In the genomic region with DNA sequence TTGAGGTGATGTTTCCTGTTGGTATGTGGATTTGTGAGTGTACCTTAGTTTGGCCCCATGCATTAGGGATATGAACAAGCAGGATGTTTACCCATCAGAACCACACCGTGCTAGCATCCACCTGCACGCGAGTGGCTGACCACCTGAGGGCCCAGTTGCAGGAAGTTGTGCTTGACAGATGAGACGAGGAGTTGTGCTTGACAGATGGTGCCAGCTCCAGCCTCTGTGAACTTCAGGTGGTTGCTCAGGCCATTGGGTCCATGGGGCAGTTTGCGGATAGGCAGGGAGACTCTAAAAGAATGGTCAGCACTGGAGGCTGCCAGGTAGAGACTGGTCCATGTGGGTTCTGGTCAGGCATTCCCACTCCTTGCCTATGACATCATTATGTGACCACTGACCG, we compare ENCODE assay signal across 17 mouse cellular contexts. TPM values are rescaled to one million over a fixed set of nuclear protein-coding genes. Genes with fewer than 3 reads are reported as not detected.
DNase-seq lines count a peak whose midpoint lies in the region; ATAC-seq and TF ChIP-seq lines count a peak whose summit lies in the region.
"Had no signal": no experiment of that assay in that cellular context is flagged by ENCODE, and none has a peak within 500 bp of the region (broad histone marks: within the 10 kb centered on the region; RNA-seq: fewer than 3 reads in every experiment).

No protein-coding gene starts in this region.

- H3K9me3 ChIP-seq in limb, embryonic 12.5 days = no peaks in the 10 kb centered on the region
- H3K9me3 ChIP-seq: embryonic facial prominence, embryonic 15.5 days; G1E; liver, embryonic 12.5 days; midbrain, embryonic 10.5 days had no signal

- peak; percentile 58 for TF ChIP-seq CTCF in heart, adult 2 months (IDR thresholded peaks at IDR 0.05)
- peak; percentile 34 for TF ChIP-seq CTCF in left cerebral cortex, adult 2 months (IDR thresholded peaks at IDR 0.05)

- DNase-seq in heart, adult 2 months = no peak
- DNase-seq in heart, postnatal 14 days = no peak
- DNase-seq in left cerebral cortex, adult 2 months (ENCODE audit: extremely low spot score in 1 of 2, low spot score in 2 of 2) = no peak
- DNase-seq in left cerebral cortex, postnatal 4 days = no peak
- peak; percentile 19 for DNase-seq in NIH3T3 (ENCODE audit: low read depth)
- DNase-seq: cerebellum, postnatal 36 days; gastrocnemius, postnatal 25 days; kidney, adult 2 months; kidney, postnatal 14 days had no signal

- no peak overlapping the region for H3K4me3 ChIP-seq in heart, adult 2 months
- no peak overlapping the region for H3K4me3 ChIP-seq in left cerebral cortex, adult 2 months
- no peak overlapping the region for H3K4me3 ChIP-seq in limb, embryonic 12.5 days (replicated peaks)
- H3K4me3 ChIP-seq: embryonic facial prominence, embryonic 15.5 days; liver, embryonic 12.5 days; midbrain, embryonic 10.5 days had no signal

- H3K27me3 ChIP-seq in heart, adult 2 months (ENCODE audit: control insufficient read depth, insufficient read depth, low read length) = no peaks in the 10 kb centered on the region
- H3K27me3 ChIP-seq in limb, embryonic 12.5 days = no peaks in the 10 kb centered on the region
- H3K27me3 ChIP-seq: embryonic facial prominence, embryonic 15.5 days; liver, embryonic 12.5 days had no signal

- WGBS in heart, adult 2 months = 78% methylated on average over 6 of the region's 6 CpGs
- WGBS in limb, embryonic 12.5 days = 77% methylated on average over 6 of the region's 6 CpGs

- H3K27ac ChIP-seq in heart, adult 2 months = no peak overlapping the region
- no peak overlapping the region for H3K27ac ChIP-seq in left cerebral cortex, adult 2 months
- H3K27ac ChIP-seq in limb, embryonic 12.5 days = peak overlapping the region; percentile 14; the same call in 1 of the 2 replicates
- H3K27ac ChIP-seq: embryonic facial prominence, embryonic 15.5 days; hindbrain, embryonic 14.5 days; liver, embryonic 12.5 days had no signal

- H3K79me2 ChIP-seq in heart, adult 2 months (replicated peaks; ENCODE audit: control insufficient read depth, insufficient read depth, low read length) = 0 out of 2 replicates have a peak, but pooled peaks cover 2% of the 10 kb centered on the region

- no peak for TF ChIP-seq POLR2A in heart, adult 2 months (IDR thresholded peaks at IDR 0.05; ENCODE audit: insufficient read depth, low read depth, low read length)

- H3K9ac ChIP-seq in heart, adult 2 months (ENCODE audit: low read depth, low read length) = no peak overlapping the region
- no peak overlapping the region for H3K9ac ChIP-seq in limb, embryonic 12.5 days (replicated peaks)
- H3K9ac ChIP-seq: embryonic facial prominence, embryonic 15.5 days; hindbrain, embryonic 14.5 days; liver, embryonic 12.5 days; lung, embryonic 14.5 days had no signal

- 0 out of 2 replicates have a peak overlapping the region, but pooled peaks have one; percentile 26 for H3K4me2 ChIP-seq in limb, embryonic 12.5 days
- H3K4me2 ChIP-seq: embryonic facial prominence, embryonic 15.5 days; hindbrain, embryonic 14.5 days; liver, embryonic 12.5 days had no signal

- no peak for TF ChIP-seq EP300 in heart, adult 2 months (IDR thresholded peaks at IDR 0.05; ENCODE audit: insufficient read depth, low read depth, low read length)

- peaks cover 8% of the 10 kb centered on the region for H3K36me3 ChIP-seq in heart, adult 2 months (ENCODE audit: control insufficient read depth, insufficient read depth, low read length)
- no peaks in the 10 kb centered on the region for H3K36me3 ChIP-seq in limb, embryonic 12.5 days
- H3K36me3 ChIP-seq: embryonic facial prominence, embryonic 15.5 days; midbrain, embryonic 10.5 days had no signal

- intact Hi-C loops in heart, adult 2 months (cut with DNase I) = no loop called here
- intact Hi-C loops in heart, postnatal 14 days (cut with DNase I) = no loop called here
- intact Hi-C loops in left cerebral cortex, adult 2 months (cut with DNase I) = no loop called here
- intact Hi-C loops in left cerebral cortex, postnatal 4 days (cut with DNase I) = no loop called here

- peaks cover 9% of the 10 kb centered on the region for H3K4me1 ChIP-seq in heart, adult 2 months (ENCODE audit: control insufficient read depth, insufficient read depth, low read length)
- peaks cover 32% of the 10 kb centered on the region for H3K4me1 ChIP-seq in limb, embryonic 12.5 days (replicated peaks)

- ATAC-seq in limb, embryonic 12.5 days (ENCODE audit: insufficient number of reproducible peaks, insufficient read depth, low FRiP score, low TSS enrichment, low read depth) = no peak
- no peak for ATAC-seq in CD4-positive, CD25-positive, alpha-beta regulatory T cell, adult 4 months
- ATAC-seq: liver, embryonic 12.5 days had no signal

RNA-seq across cellular contexts. Expression of a gene that starts 26.4 kb away (rescaled TPM):
- total RNA-seq in heart, adult 2 months (2021) = 10 to 100 TPM; 47.8 to 58.7 TPM
- 27.3 and 53.7 TPM in 2 replicates for polyA plus RNA-seq in heart, adult 2 months (2012; rRNA removed)
- total RNA-seq in heart, postnatal 14 days (2021) = 10 to 100 TPM; 51.0 to 55.4 TPM
- total RNA-seq in left cerebral cortex, adult 2 months (2021) = 100 to 1,000 TPM; 122 to 125 TPM
- 100 to 1,000 TPM; 124 to 127 TPM for total RNA-seq in left cerebral cortex, postnatal 4 days (2021)
- polyA plus RNA-seq in limb, embryonic 12.5 days (2016; fragmentation: Nextera tagmentation; extraction: Ambion mirVana) = 91.0 and 97.5 TPM in 2 replicates
- polyA plus RNA-seq in CD4-positive, CD25-positive, alpha-beta regulatory T cell, adult 4 months (2017; shearing (Covaris generic)) = 10 to 100 TPM; 20.0 to 20.6 TPM
